Mouse (Mus musculus): ENCODE results near the gene Tmcc2. TPM values are rescaled to one million over a fixed set of nuclear protein-coding genes. Genes with fewer than 3 reads are reported as not detected.
A peak's percentile ranks its signal among the peaks of the same experiment; 100 is the strongest.

Gene Tmcc2
- polyA plus RNA-seq, 1 experiment from 2014 or later = 9.8 TPM

GRCm38 (mm10) chr1:132376211-132377054, 14.6 kb downstream of the Tmcc2 start:
- H3K36me3 ChIP-seq = peaks cover 28% of the 10 kb centered on the region
- ATAC-seq (ENCODE audit: insufficient number of reproducible peaks, low FRiP score, low TSS enrichment, low read depth) = no peak
- no peaks in the 10 kb centered on the region for H3K27me3 ChIP-seq
- no peak overlapping the region for H3K9ac ChIP-seq
- no peak overlapping the region for H3K4me2 ChIP-seq (replicated peaks)
- 56% methylated on average over 8 of the region's 8 CpGs for WGBS
- H3K9me3 ChIP-seq (replicated peaks) = no peaks in the 10 kb centered on the region
- peak overlapping the region; percentile 39 for H3K27ac ChIP-seq (replicated peaks)
- no peak overlapping the region for H3K4me3 ChIP-seq (replicated peaks)
- H3K4me1 ChIP-seq = peaks cover 65% of the 10 kb centered on the region

- Histone ChIP-seq H3K4me1 (peaks cover 77% of the 10 kb centered on the region), H3K9ac (no peak overlapping the region), H3K36me3 (peaks cover 17% of the 10 kb centered on the region), H3K4me2 (replicated peaks) (no peak overlapping the region), H3K4me3 (replicated peaks) (no peak overlapping the region), H3K27ac (replicated peaks) (peak overlapping the region; percentile 66), H3K9me3 (replicated peaks) (no peaks in the 10 kb centered on the region), H3K27me3 (no peaks in the 10 kb centered on the region)
- 9% methylated on average over 4 of the region's 4 CpGs for WGBS
- ATAC-seq (ENCODE audit: insufficient number of reproducible peaks, low FRiP score, low TSS enrichment, low read depth) = peak; percentile 39; the same call in 1 of the 2 replicates
These were observed 15.8 kb downstream of the Tmcc2 start for GRCm38 (mm10) chr1:132375256-132375655.

- Histone ChIP-seq H3K4me1 (peaks cover 77% of the 10 kb centered on the region), H3K9ac (no peak overlapping the region), H3K27ac (replicated peaks) (peak overlapping the region; percentile 66), H3K4me2 (replicated peaks) (no peak overlapping the region), H3K9me3 (replicated peaks) (no peaks in the 10 kb centered on the region), H3K36me3 (peaks cover 16% of the 10 kb centered on the region), H3K27me3 (no peaks in the 10 kb centered on the region), H3K4me3 (replicated peaks) (no peak overlapping the region)
- ATAC-seq (ENCODE audit: insufficient number of reproducible peaks, low FRiP score, low TSS enrichment, low read depth) = no peak
- 55% methylated on average over 3 of the region's 3 CpGs for WGBS
These were observed 16.2 kb downstream of the Tmcc2 start for GRCm38 (mm10) chr1:132374873-132375244.

- Histone ChIP-seq H3K27me3 (no peaks in the 10 kb centered on the region), H3K36me3 (peaks cover 10% of the 10 kb centered on the region), H3K4me2 (replicated peaks) (no peak overlapping the region), H3K9ac (no peak overlapping the region), H3K27ac (replicated peaks) (peak overlapping the region; percentile 66), H3K4me1 (peaks cover 77% of the 10 kb centered on the region), H3K4me3 (replicated peaks) (no peak overlapping the region), H3K9me3 (replicated peaks) (no peaks in the 10 kb centered on the region)
- peak; percentile 47 for ATAC-seq (ENCODE audit: insufficient number of reproducible peaks, low FRiP score, low TSS enrichment, low read depth)
- 25% methylated on average over 5 of the region's 5 CpGs for WGBS
These were observed 16.8 kb downstream of the Tmcc2 start for GRCm38 (mm10) chr1:132374140-132374872.

- H3K27me3 ChIP-seq = no peaks in the 10 kb centered on the region
- H3K4me2 ChIP-seq (replicated peaks) = no peak overlapping the region
- H3K36me3 ChIP-seq = 0 out of 2 replicates have a peak, but pooled peaks cover 2% of the 10 kb centered on the region
- ATAC-seq (ENCODE audit: insufficient number of reproducible peaks, low FRiP score, low TSS enrichment, low read depth) = no peak
- no peak overlapping the region for H3K9ac ChIP-seq
- peaks cover 77% of the 10 kb centered on the region for H3K4me1 ChIP-seq
- no peaks in the 10 kb centered on the region for H3K9me3 ChIP-seq (replicated peaks)
- WGBS = 70% methylated on average over 6 of the region's 6 CpGs
- no peak overlapping the region for H3K4me3 ChIP-seq (replicated peaks)
- peak overlapping the region; percentile 66; the same call in 1 of the 2 replicates for H3K27ac ChIP-seq (replicated peaks)
These were observed 18.1 kb downstream of the Tmcc2 start for GRCm38 (mm10) chr1:132372896-132373534.

- Histone ChIP-seq H3K4me3 (replicated peaks) (no peak overlapping the region), H3K9ac (no peak overlapping the region), H3K4me1 (peaks cover 70% of the 10 kb centered on the region), H3K9me3 (replicated peaks) (no peaks in the 10 kb centered on the region), H3K36me3 (no peaks in the 10 kb centered on the region), H3K4me2 (replicated peaks) (no peak overlapping the region), H3K27ac (replicated peaks) (0 out of 2 replicates have a peak overlapping the region, but pooled peaks have one; percentile 86), H3K27me3 (no peaks in the 10 kb centered on the region)
- 73% methylated on average over 5 of the region's 5 CpGs for WGBS
- no peak for ATAC-seq (ENCODE audit: insufficient number of reproducible peaks, low FRiP score, low TSS enrichment, low read depth)
These were observed 18.7 kb downstream of the Tmcc2 start for GRCm38 (mm10) chr1:132372354-132372753.

- no peak overlapping the region for H3K4me3 ChIP-seq (replicated peaks)
- 45% methylated on average over 8 of the region's 8 CpGs for WGBS
These were observed 19.6 kb downstream of the Tmcc2 start for GRCm38 (mm10) chr1:132371298-132372081.

GRCm38 (mm10) chr1:132370681-132371173, 20.4 kb downstream of the Tmcc2 start:
- H3K27me3 ChIP-seq = no peaks in the 10 kb centered on the region
- H3K9ac ChIP-seq = no peak overlapping the region
- H3K4me3 ChIP-seq (replicated peaks) = no peak overlapping the region
- no peaks in the 10 kb centered on the region for H3K36me3 ChIP-seq
- WGBS = 56% methylated on average over 9 of the region's 9 CpGs
- no peaks in the 10 kb centered on the region for H3K9me3 ChIP-seq (replicated peaks)
- no peak for ATAC-seq (ENCODE audit: insufficient number of reproducible peaks, low FRiP score, low TSS enrichment, low read depth)
- peak overlapping the region; percentile 86 for H3K27ac ChIP-seq (replicated peaks)
- H3K4me2 ChIP-seq (replicated peaks) = no peak overlapping the region
- peaks cover 55% of the 10 kb centered on the region for H3K4me1 ChIP-seq

More at GRCm38 (mm10) chr1:132371298-132372081, 19.6 kb downstream of the Tmcc2 start:
- Histone ChIP-seq H3K4me2 (replicated peaks) (no peak overlapping the region), H3K27ac (replicated peaks) (peak overlapping the region; percentile 86), H3K4me1 (peaks cover 62% of the 10 kb centered on the region), H3K9me3 (replicated peaks) (no peaks in the 10 kb centered on the region), H3K27me3 (no peaks in the 10 kb centered on the region), H3K9ac (no peak overlapping the region), H3K36me3 (no peaks in the 10 kb centered on the region)
- no peak for ATAC-seq (ENCODE audit: insufficient number of reproducible peaks, low FRiP score, low TSS enrichment, low read depth)

- Histone ChIP-seq H3K27me3 (no peaks in the 10 kb centered on the region), H3K4me2 (replicated peaks) (no peak overlapping the region), H3K9me3 (replicated peaks) (no peaks in the 10 kb centered on the region), H3K4me1 (peaks cover 27% of the 10 kb centered on the region), H3K9ac (no peak overlapping the region), H3K27ac (replicated peaks) (no peak overlapping the region), H3K4me3 (replicated peaks) (no peak overlapping the region), H3K36me3 (peaks cover 5% of the 10 kb centered on the region; the same call in 1 of the 2 replicates)
- ATAC-seq (ENCODE audit: insufficient number of reproducible peaks, low FRiP score, low TSS enrichment, low read depth) = peak; percentile 71
- 31% methylated on average over 7 of the region's 7 CpGs for WGBS
These were observed 23.2 kb downstream of the Tmcc2 start for GRCm38 (mm10) chr1:132367692-132368506.

GRCm38 (mm10) chr1:132366937-132367336, 24.1 kb downstream of the Tmcc2 start:
- Histone ChIP-seq H3K4me1 (peaks cover 17% of the 10 kb centered on the region), H3K4me2 (replicated peaks) (no peak overlapping the region), H3K27ac (replicated peaks) (no peak overlapping the region), H3K27me3 (no peaks in the 10 kb centered on the region), H3K36me3 (peaks cover 5% of the 10 kb centered on the region; the same call in 1 of the 2 replicates), H3K9me3 (replicated peaks) (no peaks in the 10 kb centered on the region), H3K9ac (0 out of 2 replicates have a peak overlapping the region, but pooled peaks have one; percentile 2), H3K4me3 (replicated peaks) (no peak overlapping the region)
- 64% methylated on average over 6 of the region's 6 CpGs for WGBS
- no peak for ATAC-seq (ENCODE audit: insufficient number of reproducible peaks, low FRiP score, low TSS enrichment, low read depth)

All from embryonic facial prominence, embryonic 15.5 days (tissue).